In genomic region chr6:98977806-98978205, GRCm38 (mm10) we compare ENCODE assay signal across 21 mouse cellular contexts.
A peak's percentile ranks its signal among the peaks of the same experiment; 100 is the strongest.
DNase-seq lines count a peak whose midpoint lies in the region; ATAC-seq and TF ChIP-seq lines count a peak whose summit lies in the region.
"Had no signal": no experiment of that assay in that cellular context is flagged by ENCODE, and none has a peak within 500 bp of the region (broad histone marks: within the 10 kb centered on the region; RNA-seq: fewer than 3 reads in every experiment).

No protein-coding gene starts in this region.

- peak; percentile 34 for DNase-seq in forebrain, embryonic 11.5 days (ENCODE audit: low spot score)
- peak; percentile 56 for DNase-seq in lung, adult 18-20 months
- no peak for DNase-seq in lung, postnatal 25 days (ENCODE audit: low spot score)
- DNase-seq in 416B (ENCODE audit: low read depth): peak; percentile 80
- DNase-seq: adrenal gland, adult 2 months; adrenal gland, postnatal 25 days; cerebellum, adult 11-12 months; cerebellum, adult 9-10 months; cerebellum, postnatal 25 days; forebrain, postnatal 0 days; gastrocnemius, postnatal 10 days had no signal

- TF ChIP-seq CTCF in intestine, postnatal 0 days (IDR thresholded peaks at IDR 0.05; ENCODE audit: low read depth): no peak

- no peak for ATAC-seq in forebrain, embryonic 11.5 days (replicated peaks; ENCODE audit: low FRiP score)
- no peak for ATAC-seq in forebrain, embryonic 13.5 days
- no peak for ATAC-seq in intestine, postnatal 0 days
- ATAC-seq: forebrain, postnatal 0 days had no signal

- H3K79me2 ChIP-seq in macrophage (ENCODE audit: inconsistent target): peaks cover 46% of the 10 kb centered on the region

- H3K9me3 ChIP-seq in forebrain, embryonic 11.5 days (ENCODE audit: control insufficient read depth, low read length): no peaks in the 10 kb centered on the region
- H3K9me3 ChIP-seq in forebrain, embryonic 13.5 days (replicated peaks): no peaks in the 10 kb centered on the region
- no peaks in the 10 kb centered on the region for H3K9me3 ChIP-seq in intestine, postnatal 0 days (ENCODE audit: control insufficient read depth)
- H3K9me3 ChIP-seq: embryonic facial prominence, embryonic 12.5 days; forebrain, embryonic 12.5 days; heart, embryonic 15.5 days; hindbrain, embryonic 10.5 days had no signal

- H3K4me3 ChIP-seq in forebrain, embryonic 11.5 days (ENCODE audit: low read depth, low read length): no peak overlapping the region
- no peak overlapping the region for H3K4me3 ChIP-seq in forebrain, embryonic 13.5 days
- H3K4me3 ChIP-seq in macrophage (ENCODE audit: inconsistent target): no peak overlapping the region
- H3K4me3 ChIP-seq in intestine, postnatal 0 days (ENCODE audit: low read depth, low read length): no peak overlapping the region
- H3K4me3 ChIP-seq: embryonic facial prominence, embryonic 12.5 days; forebrain, embryonic 12.5 days; heart, adult 2 months; heart, embryonic 15.5 days; hindbrain, embryonic 10.5 days had no signal

- 94% methylated on average over 4 of the region's 4 CpGs for WGBS in forebrain, embryonic 11.5 days
- 96% methylated on average over 4 of the region's 4 CpGs for WGBS in forebrain, embryonic 13.5 days
- WGBS in macrophage (ENCODE audit: missing documents): 89% methylated on average over 4 of the region's 4 CpGs
- whole genome bisulfite sequencing in intestine, postnatal 0 days: 92% methylated on average over 4 of the region's 4 CpGs

- no peak overlapping the region for H3K4me2 ChIP-seq in forebrain, embryonic 11.5 days (ENCODE audit: low read depth, low read length, severe bottlenecking)
- H3K4me2 ChIP-seq in forebrain, embryonic 13.5 days: no peak overlapping the region
- no peak overlapping the region for H3K4me2 ChIP-seq in intestine, postnatal 0 days (replicated peaks; ENCODE audit: low read depth)
- H3K4me2 ChIP-seq: embryonic facial prominence, embryonic 12.5 days; forebrain, embryonic 12.5 days; heart, embryonic 11.5 days; heart, embryonic 15.5 days; hindbrain, embryonic 14.5 days had no signal

- H3K4me1 ChIP-seq in forebrain, embryonic 11.5 days (replicated peaks; ENCODE audit: control insufficient read depth, insufficient read depth, low read length): no peaks in the 10 kb centered on the region
- no peaks in the 10 kb centered on the region for H3K4me1 ChIP-seq in forebrain, embryonic 13.5 days
- no peaks in the 10 kb centered on the region for H3K4me1 ChIP-seq in intestine, postnatal 0 days (replicated peaks; ENCODE audit: control insufficient read depth, insufficient read depth, low read length)
- H3K4me1 ChIP-seq: forebrain, embryonic 12.5 days had no signal

- no peak overlapping the region for H3K9ac ChIP-seq in forebrain, embryonic 11.5 days (ENCODE audit: low read length)
- no peak overlapping the region for H3K9ac ChIP-seq in forebrain, embryonic 13.5 days
- no peak overlapping the region for H3K9ac ChIP-seq in intestine, postnatal 0 days (ENCODE audit: low read depth, low read length)
- H3K9ac ChIP-seq: embryonic facial prominence, embryonic 12.5 days; forebrain, embryonic 12.5 days; forebrain, postnatal 0 days; heart, embryonic 15.5 days; hindbrain, embryonic 14.5 days had no signal

- no peak overlapping the region for H3K27ac ChIP-seq in forebrain, embryonic 11.5 days (ENCODE audit: low read depth, low read length)
- no peak overlapping the region for H3K27ac ChIP-seq in forebrain, embryonic 13.5 days
- peak overlapping the region; percentile 78 for H3K27ac ChIP-seq in macrophage
- no peak overlapping the region for H3K27ac ChIP-seq in intestine, postnatal 0 days (ENCODE audit: low read depth, low read length)
- H3K27ac ChIP-seq: embryonic facial prominence, embryonic 12.5 days; forebrain, embryonic 12.5 days; heart, adult 2 months; heart, embryonic 15.5 days; hindbrain, embryonic 10.5 days; hindbrain, embryonic 14.5 days had no signal

- no peaks in the 10 kb centered on the region for H3K27me3 ChIP-seq in forebrain, embryonic 11.5 days (ENCODE audit: control insufficient read depth, insufficient read depth, low read length)
- H3K27me3 ChIP-seq in forebrain, embryonic 13.5 days: no peaks in the 10 kb centered on the region
- H3K27me3 ChIP-seq in intestine, postnatal 0 days (replicated peaks; ENCODE audit: control insufficient read depth, insufficient read depth, low read length): no peaks in the 10 kb centered on the region
- H3K27me3 ChIP-seq: embryonic facial prominence, embryonic 12.5 days; forebrain, embryonic 12.5 days; heart, embryonic 15.5 days had no signal

- no peaks in the 10 kb centered on the region; the same call in 1 of the 2 replicates for H3K36me3 ChIP-seq in forebrain, embryonic 11.5 days (ENCODE audit: control insufficient read depth, insufficient read depth, low read length)
- H3K36me3 ChIP-seq in forebrain, embryonic 13.5 days (ENCODE audit: poor library complexity, severe bottlenecking): peaks cover 33% of the 10 kb centered on the region
- peaks cover 5% of the 10 kb centered on the region; the same call in 1 of the 2 replicates for H3K36me3 ChIP-seq in macrophage (ENCODE audit: inconsistent target)
- peaks cover 43% of the 10 kb centered on the region for H3K36me3 ChIP-seq in intestine, postnatal 0 days (ENCODE audit: control insufficient read depth, insufficient read depth)
